Mouse (Mus musculus) liver, embryonic 15.5 days (tissue): ENCODE results near the gene Foxi3. TPM values are rescaled to one million over a fixed set of nuclear protein-coding genes. Genes with fewer than 3 reads are reported as not detected.
A peak's percentile ranks its signal among the peaks of the same experiment; 100 is the strongest.

ENCODE experiments used
- ATAC-seq: fragments of 200-750 bp; cut with Nextera tagmentation; 2 replicates; pipeline ENCODE4 v1.8.0; 2017; ENCODE audit warnings: moderate number of reproducible peaks, mild to moderate bottlenecking, moderate library complexity; ENCODE audit not compliant: insufficient read depth
- H3K27ac ChIP-seq: fragments of 300-500 bp; sonication (generic); replicated peaks from 2 replicates; pipeline ENCODE4 v1.5.1; 2015; ENCODE audit warnings: mild to moderate bottlenecking, inconsistent platforms
- H3K27me3 ChIP-seq: fragments of 300-500 bp; sonication (generic); 2 replicates; pipeline ENCODE4 v1.6.1; 2015; ENCODE audit warnings: mild to moderate bottlenecking, inconsistent platforms
- H3K36me3 ChIP-seq: fragments of 300-500 bp; sonication (generic); replicated peaks from 2 replicates; pipeline ENCODE4 v1.6.1; 2015; ENCODE audit warnings: moderate library complexity, mild to moderate bottlenecking, inconsistent platforms
- H3K4me1 ChIP-seq: fragments of 300-500 bp; sonication (generic); replicated peaks from 2 replicates; pipeline ENCODE4 v1.6.1; 2015; ENCODE audit warnings: inconsistent platforms
- H3K4me2 ChIP-seq: fragments of 300-500 bp; sonication (generic); 2 replicates; pipeline ENCODE4 v1.6.1; 2015; ENCODE audit warnings: moderate library complexity, mild to moderate bottlenecking, inconsistent platforms
- H3K4me3 ChIP-seq: fragments of 300-500 bp; sonication (generic); replicated peaks from 2 replicates; pipeline ENCODE4 v1.5.1; 2015; ENCODE audit warnings: mild to moderate bottlenecking, inconsistent platforms
- H3K9ac ChIP-seq: fragments of 300-500 bp; sonication (generic); 2 replicates; pipeline ENCODE4 v1.6.1; 2015; ENCODE audit warnings: moderate library complexity, mild to moderate bottlenecking, inconsistent platforms
- H3K9me3 ChIP-seq: fragments of 300-500 bp; sonication (generic); replicated peaks from 2 replicates; pipeline ENCODE4 v1.6.1; 2016; ENCODE audit warnings: inconsistent platforms
- WGBS: fragments of 180-500 bp; shearing (Covaris S2); methylation state at CpG from one replicate; pipeline ENCODE4 v1.1.7; 2015; ENCODE audit warnings: mixed read lengths; ENCODE audit not compliant: insufficient replicate concordance; 5-methylcytosine and 5-hydroxymethylcytosine counted together
- polyA plus RNA-seq: library from polyadenylated mRNA; unstranded; fragments of >200 nt; fragmentation: Nextera tagmentation; extraction: Ambion mirVana; gene quantifications from 2 replicates; pipeline ENCODE4 v1.2.1, GENCODE M21; 2015

Foxi3 gene
- polyA plus RNA-seq = not detected in 2 replicates

GRCm38 (mm10) chr6:70956285-70956912, at the start of gene Foxi3:
Foxi3 (plus strand) TSS chr6:70956531.
- WGBS = under 1% methylated on average over 67 of the region's 67 CpGs
- Histone ChIP-seq H3K4me1 (peaks cover 5% of the 10 kb centered on the region), H3K9ac (no peak within 1 kb of the TSS), H3K36me3 (no peaks in the 10 kb centered on the region), H3K27me3 (peaks cover 93% of the 10 kb centered on the region), H3K4me3 (peak within 1 kb of the TSS; percentile 18), H3K9me3 (no peaks in the 10 kb centered on the region), H3K4me2 (peak within 1 kb of the TSS; percentile 50), H3K27ac (no peak within 1 kb of the TSS)
- no peak for ATAC-seq

- Histone ChIP-seq H3K4me1 (no peaks in the 10 kb centered on the region), H3K4me2 (no peak overlapping the region), H3K4me3 (no peak overlapping the region), H3K36me3 (peaks cover 10% of the 10 kb centered on the region), H3K27ac (no peak overlapping the region), H3K27me3 (peaks cover 43% of the 10 kb centered on the region), H3K9me3 (no peaks in the 10 kb centered on the region), H3K9ac (no peak overlapping the region)
- ATAC-seq = no peak
- WGBS = 78% methylated on average over 7 of the region's 7 CpGs
These were observed 46.8 kb upstream of the Foxi3 start for GRCm38 (mm10) chr6:70909572-70909971.

- 51% methylated on average over 4 of the region's 4 CpGs for WGBS
- no peak overlapping the region for H3K27ac ChIP-seq
These were observed 46.0 kb upstream of the Foxi3 start for GRCm38 (mm10) chr6:70910285-70910684.

GRCm38 (mm10) chr6:70911668-70912395, 44.5 kb upstream of the Foxi3 start:
- H3K4me3 ChIP-seq = no peak overlapping the region
- H3K4me2 ChIP-seq = peak overlapping the region; percentile 37
- H3K9ac ChIP-seq = no peak overlapping the region
- no peak for ATAC-seq
- no peak overlapping the region for H3K27ac ChIP-seq
- 19% methylated on average over 20 of the region's 20 CpGs for WGBS
- no peaks in the 10 kb centered on the region for H3K36me3 ChIP-seq
- no peaks in the 10 kb centered on the region for H3K4me1 ChIP-seq
- no peaks in the 10 kb centered on the region for H3K9me3 ChIP-seq
- peaks cover 43% of the 10 kb centered on the region for H3K27me3 ChIP-seq

More at GRCm38 (mm10) chr6:70910285-70910684, 46.0 kb upstream of the Foxi3 start:
- no peak for ATAC-seq
- Histone ChIP-seq H3K9ac (no peak overlapping the region), H3K9me3 (no peaks in the 10 kb centered on the region), H3K36me3 (peaks cover 7% of the 10 kb centered on the region), H3K27me3 (peaks cover 43% of the 10 kb centered on the region), H3K4me3 (no peak overlapping the region), H3K4me2 (no peak overlapping the region), H3K4me1 (no peaks in the 10 kb centered on the region)

- H3K4me2 ChIP-seq = no peak overlapping the region
These were observed 44.0 kb upstream of the Foxi3 start for GRCm38 (mm10) chr6:70912396-70912765.

GRCm38 (mm10) chr6:70918827-70919226, 37.5 kb upstream of the Foxi3 start, which contains the start of gene Tex37:
Tex37 (minus strand) TSS chr6:70918927.
- Histone ChIP-seq H3K4me3 (no peak within 1 kb of the TSS), H3K9me3 (no peaks in the 10 kb centered on the region), H3K36me3 (no peaks in the 10 kb centered on the region), H3K4me1 (no peaks in the 10 kb centered on the region), H3K4me2 (no peak within 1 kb of the TSS), H3K9ac (no peak within 1 kb of the TSS), H3K27me3 (peaks cover 24% of the 10 kb centered on the region), H3K27ac (no peak within 1 kb of the TSS)
- WGBS = 57% methylated on average over 3 of the region's 3 CpGs
- ATAC-seq = no peak

More at GRCm38 (mm10) chr6:70912396-70912765, 44.0 kb upstream of the Foxi3 start:
- WGBS = 59% methylated on average over 7 of the region's 7 CpGs
- Histone ChIP-seq H3K36me3 (no peaks in the 10 kb centered on the region), H3K9ac (no peak overlapping the region), H3K4me3 (no peak overlapping the region), H3K27ac (no peak overlapping the region), H3K4me1 (no peaks in the 10 kb centered on the region), H3K9me3 (no peaks in the 10 kb centered on the region), H3K27me3 (peaks cover 43% of the 10 kb centered on the region)
- no peak for ATAC-seq

- ATAC-seq = no peak
- Histone ChIP-seq H3K4me1 (no peaks in the 10 kb centered on the region), H3K4me3 (no peak overlapping the region), H3K27me3 (peaks cover 23% of the 10 kb centered on the region), H3K9me3 (no peaks in the 10 kb centered on the region), H3K36me3 (no peaks in the 10 kb centered on the region), H3K9ac (no peak overlapping the region), H3K4me2 (peak overlapping the region; percentile 32), H3K27ac (no peak overlapping the region)
- WGBS = 13% methylated on average over 22 of the region's 22 CpGs
These were observed 34.9 kb upstream of the Foxi3 start for GRCm38 (mm10) chr6:70921274-70922074.

GRCm38 (mm10) chr6:70931801-70932200, 24.5 kb upstream of the Foxi3 start:
- no peaks in the 10 kb centered on the region for H3K36me3 ChIP-seq
- H3K4me3 ChIP-seq = no peak overlapping the region
- H3K9me3 ChIP-seq = no peaks in the 10 kb centered on the region
- H3K9ac ChIP-seq = no peak overlapping the region
- no peak overlapping the region for H3K4me2 ChIP-seq
- no peaks in the 10 kb centered on the region for H3K27me3 ChIP-seq
- no peak for ATAC-seq
- H3K27ac ChIP-seq = no peak overlapping the region
- H3K4me1 ChIP-seq = no peaks in the 10 kb centered on the region
- 57% methylated on average over 2 of the region's 2 CpGs for WGBS

GRCm38 (mm10) chr6:70953274-70953673, 3.1 kb upstream of the Foxi3 start:
- Histone ChIP-seq H3K4me1 (peaks cover 5% of the 10 kb centered on the region), H3K27ac (no peak overlapping the region), H3K27me3 (peaks cover 72% of the 10 kb centered on the region), H3K9ac (no peak overlapping the region), H3K9me3 (no peaks in the 10 kb centered on the region), H3K4me3 (no peak overlapping the region), H3K4me2 (no peak overlapping the region), H3K36me3 (no peaks in the 10 kb centered on the region)
- no peak for ATAC-seq
- WGBS = 59% methylated on average over 7 of the region's 7 CpGs

- Histone ChIP-seq H3K27ac (no peak overlapping the region), H3K36me3 (no peaks in the 10 kb centered on the region), H3K4me2 (no peak overlapping the region), H3K9ac (no peak overlapping the region), H3K27me3 (peaks cover 79% of the 10 kb centered on the region), H3K4me1 (peaks cover 5% of the 10 kb centered on the region), H3K9me3 (no peaks in the 10 kb centered on the region), H3K4me3 (no peak overlapping the region)
- 7% methylated on average over 6 of the region's 6 CpGs for WGBS
- ATAC-seq = no peak
These were observed 2.3 kb upstream of the Foxi3 start for GRCm38 (mm10) chr6:70954040-70954439.

- Histone ChIP-seq H3K27ac (no peak overlapping the region), H3K9ac (no peak overlapping the region), H3K4me3 (no peak overlapping the region), H3K4me2 (no peak overlapping the region), H3K4me1 (peaks cover 5% of the 10 kb centered on the region), H3K27me3 (peaks cover 89% of the 10 kb centered on the region), H3K9me3 (no peaks in the 10 kb centered on the region), H3K36me3 (no peaks in the 10 kb centered on the region)
- no peak for ATAC-seq
- 3% methylated on average over 14 of the region's 14 CpGs for WGBS
These were observed 985 bp upstream of the Foxi3 start for GRCm38 (mm10) chr6:70955291-70955800.
